Comparison of ENCODE assay signal across 26 mouse cellular contexts in the genomic region with DNA sequence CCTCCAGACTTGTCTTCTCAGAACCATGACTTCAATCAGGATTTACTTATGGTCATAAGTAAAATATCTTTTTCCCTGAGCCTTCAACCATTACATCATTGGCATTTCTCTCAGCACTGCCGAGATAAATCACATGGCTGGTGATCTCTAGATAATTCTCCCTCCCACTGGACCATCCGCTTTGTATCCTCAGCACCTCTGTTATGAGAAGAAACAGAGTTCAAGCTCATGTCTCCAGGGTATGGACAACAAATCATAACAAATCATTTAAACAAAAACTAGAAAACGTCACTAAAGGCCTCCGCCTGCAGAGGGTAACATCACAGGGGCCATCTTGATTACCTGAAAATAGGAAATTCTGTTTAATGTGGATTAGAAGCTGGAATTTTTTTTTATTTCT.
"Had no signal": no experiment of that assay in that cellular context is flagged by ENCODE, and none has a peak within 500 bp of the region (broad histone marks: within the 10 kb centered on the region; RNA-seq: fewer than 3 reads in every experiment).

No protein-coding gene starts in this region.

- H3K9me3 ChIP-seq: heart, embryonic 12.5 days; hindbrain, embryonic 10.5 days; hindbrain, embryonic 12.5 days; intestine, embryonic 15.5 days; limb, embryonic 10.5 days; limb, embryonic 12.5 days; liver, embryonic 13.5 days had no signal

- H3K27ac ChIP-seq: gastrocnemius, adult 2 months; heart, adult 2 months; hindbrain, embryonic 10.5 days; hindbrain, embryonic 12.5 days; hindbrain, embryonic 14.5 days; intestine, embryonic 15.5 days; layer of hippocampus, adult 2 months; left cerebral cortex, adult 2 months; limb, embryonic 10.5 days; limb, embryonic 12.5 days; liver, embryonic 13.5 days had no signal

- H3K4me3 ChIP-seq: gastrocnemius, adult 2 months; heart, adult 2 months; heart, embryonic 12.5 days; hindbrain, embryonic 10.5 days; hindbrain, embryonic 12.5 days; intestine, embryonic 15.5 days; layer of hippocampus, adult 2 months; left cerebral cortex, adult 2 months; limb, embryonic 10.5 days; limb, embryonic 12.5 days; liver, embryonic 13.5 days had no signal

- DNase-seq: gastrocnemius, adult 2 months; gastrocnemius, postnatal 10 days; gastrocnemius, postnatal 25 days; heart, adult 2 months; heart, postnatal 10 days; heart, postnatal 4 days; kidney, adult 18-20 months; kidney, adult 8-10 months; kidney, postnatal 10 days; kidney, postnatal 25 days; kidney, postnatal 4 days; liver; liver, embryonic 13.5 days had no signal

- H3K4me2 ChIP-seq: heart, embryonic 12.5 days; hindbrain, embryonic 12.5 days; hindbrain, embryonic 14.5 days; intestine, embryonic 15.5 days; limb, embryonic 12.5 days; liver, embryonic 11.5 days; liver, embryonic 13.5 days had no signal

- H3K9ac ChIP-seq: heart, embryonic 12.5 days; hindbrain, embryonic 12.5 days; hindbrain, embryonic 14.5 days; intestine, embryonic 15.5 days; limb, embryonic 12.5 days; liver, embryonic 13.5 days had no signal

- H3K36me3 ChIP-seq: heart, embryonic 12.5 days; hindbrain, embryonic 10.5 days; hindbrain, embryonic 12.5 days; intestine, embryonic 15.5 days; limb, embryonic 10.5 days; limb, embryonic 12.5 days; liver, embryonic 13.5 days had no signal

- H3K27me3 ChIP-seq: heart, embryonic 12.5 days; hindbrain, embryonic 12.5 days; intestine, embryonic 15.5 days; limb, embryonic 12.5 days; liver, embryonic 13.5 days had no signal

- ATAC-seq: hindbrain, embryonic 16.5 days; inflammation-experienced regulatory T-cells, adult 6 months; intestine, embryonic 15.5 days; intestine, postnatal 0 days had no signal

- H3K4me1 ChIP-seq: hindbrain, embryonic 12.5 days; intestine, embryonic 15.5 days; limb, embryonic 10.5 days; limb, embryonic 12.5 days; liver, embryonic 13.5 days had no signal
